16 mouse cellular contexts compared by ENCODE assay signal in genomic region chr1:41891730-41892129, GRCm38 (mm10).
A peak's percentile ranks its signal among the peaks of the same experiment; 100 is the strongest.
DNase-seq lines count a peak whose midpoint lies in the region; ATAC-seq and TF ChIP-seq lines count a peak whose summit lies in the region.
"Had no signal": no experiment of that assay in that cellular context is flagged by ENCODE, and none has a peak within 500 bp of the region (broad histone marks: within the 10 kb centered on the region; RNA-seq: fewer than 3 reads in every experiment).

No protein-coding gene starts in this region.

- peak overlapping the region; percentile 86 for H3K27ac ChIP-seq in forebrain, embryonic 12.5 days
- no peak overlapping the region for H3K27ac ChIP-seq in hindbrain, postnatal 0 days
- no peak overlapping the region for H3K27ac ChIP-seq in heart, embryonic 11.5 days (ENCODE audit: low read depth, low read length)
- H3K27ac ChIP-seq: embryonic facial prominence, embryonic 15.5 days; gastrocnemius, adult 2 months; heart, embryonic 10.5 days; lung, embryonic 15.5 days; neural tube, embryonic 13.5 days had no signal

- no peak; the same call in 1 of the 2 replicates for ATAC-seq in forebrain, embryonic 12.5 days (ENCODE audit: low FRiP score)
- ATAC-seq in hindbrain, postnatal 0 days = no peak
- no peak for ATAC-seq in heart, embryonic 11.5 days (replicated peaks; ENCODE audit: insufficient number of reproducible peaks, low FRiP score, low TSS enrichment)

- peak overlapping the region; percentile 15 for H3K4me2 ChIP-seq in forebrain, embryonic 12.5 days
- no peak overlapping the region for H3K4me2 ChIP-seq in hindbrain, postnatal 0 days (ENCODE audit: low read depth, low read length)
- no peak overlapping the region for H3K4me2 ChIP-seq in heart, embryonic 11.5 days
- H3K4me2 ChIP-seq: lung, embryonic 15.5 days had no signal

- no peak overlapping the region for H3K9ac ChIP-seq in forebrain, embryonic 12.5 days
- H3K9ac ChIP-seq in hindbrain, postnatal 0 days (replicated peaks; ENCODE audit: low read length) = no peak overlapping the region
- H3K9ac ChIP-seq in heart, embryonic 11.5 days (ENCODE audit: low read depth, low read length) = no peak overlapping the region
- H3K9ac ChIP-seq: embryonic facial prominence, embryonic 15.5 days; lung, embryonic 15.5 days had no signal

- H3K36me3 ChIP-seq in forebrain, embryonic 12.5 days (replicated peaks) = no peaks in the 10 kb centered on the region
- H3K36me3 ChIP-seq in hindbrain, postnatal 0 days (ENCODE audit: insufficient read depth, low read length) = no peaks in the 10 kb centered on the region
- H3K36me3 ChIP-seq in heart, embryonic 11.5 days (ENCODE audit: control insufficient read depth, insufficient read depth, low read length) = no peaks in the 10 kb centered on the region
- H3K36me3 ChIP-seq: embryonic facial prominence, embryonic 15.5 days; heart, embryonic 10.5 days; lung, embryonic 15.5 days; neural tube, embryonic 13.5 days had no signal

- no peaks in the 10 kb centered on the region for H3K27me3 ChIP-seq in forebrain, embryonic 12.5 days
- no peaks in the 10 kb centered on the region for H3K27me3 ChIP-seq in hindbrain, postnatal 0 days (ENCODE audit: insufficient read depth, low read length)
- no peaks in the 10 kb centered on the region for H3K27me3 ChIP-seq in heart, embryonic 11.5 days (ENCODE audit: control insufficient read depth, insufficient read depth, low read length)
- H3K27me3 ChIP-seq: embryonic facial prominence, embryonic 15.5 days; lung, embryonic 15.5 days; neural tube, embryonic 13.5 days had no signal

- peaks cover 46% of the 10 kb centered on the region for H3K4me1 ChIP-seq in forebrain, embryonic 12.5 days
- H3K4me1 ChIP-seq in hindbrain, postnatal 0 days (ENCODE audit: insufficient read depth, low read length) = no peaks in the 10 kb centered on the region
- no peaks in the 10 kb centered on the region for H3K4me1 ChIP-seq in heart, embryonic 11.5 days (ENCODE audit: control insufficient read depth, insufficient read depth, low read length)

- no peak overlapping the region for H3K4me3 ChIP-seq in forebrain, embryonic 12.5 days (replicated peaks)
- no peak overlapping the region for H3K4me3 ChIP-seq in hindbrain, postnatal 0 days (ENCODE audit: low read length)
- no peak overlapping the region for H3K4me3 ChIP-seq in heart, embryonic 11.5 days (ENCODE audit: low read depth, low read length)
- H3K4me3 ChIP-seq: embryonic facial prominence, embryonic 15.5 days; gastrocnemius, adult 2 months; heart, embryonic 10.5 days; lung, embryonic 15.5 days; neural tube, embryonic 13.5 days had no signal

- H3K9me3 ChIP-seq in forebrain, embryonic 12.5 days = no peaks in the 10 kb centered on the region
- H3K9me3 ChIP-seq in hindbrain, postnatal 0 days (ENCODE audit: low read length) = no peaks in the 10 kb centered on the region
- H3K9me3 ChIP-seq in heart, embryonic 11.5 days (replicated peaks; ENCODE audit: control insufficient read depth, low read length) = no peaks in the 10 kb centered on the region
- H3K9me3 ChIP-seq: embryonic facial prominence, embryonic 15.5 days; heart, embryonic 10.5 days; lung, embryonic 15.5 days; neural tube, embryonic 13.5 days had no signal

- DNase-seq in retina, postnatal 1 day = peak; percentile 4
- no peak for DNase-seq in retina, embryonic 14.5 days (ENCODE audit: low spot score)
- DNase-seq in hindbrain, postnatal 0 days (ENCODE audit: low spot score) = peak; percentile 10
- DNase-seq in urinary bladder, postnatal 4 days (ENCODE audit: low spot score in 2 of 2) = no peak
- no peak for DNase-seq in cerebellum, adult 18-20 months
- DNase-seq: cerebellum, adult 9-11 months; gastrocnemius, adult 2 months; kidney, postnatal 10 days; liver; thymus, postnatal 14 days had no signal

- no peak for TF ChIP-seq CTCF in hindbrain, postnatal 0 days (IDR thresholded peaks at IDR 0.05; ENCODE audit: low read depth)

- WGBS in forebrain, embryonic 12.5 days = 17% methylated on average over 11 of the region's 11 CpGs
- 52% methylated on average over 11 of the region's 11 CpGs for WGBS in hindbrain, postnatal 0 days
- WGBS in heart, embryonic 11.5 days (ENCODE audit: insufficient replicate concordance) = 83% methylated on average over 11 of the region's 11 CpGs

Comparison
In these comparisons a context has a peak if more than half of its experiments do, and no peak if none do; other contexts are left out.
1. DNase-seq: peak in retina, postnatal 1 day (single experiment) and hindbrain, postnatal 0 days (single experiment); none in retina, embryonic 14.5 days (single experiment), urinary bladder, postnatal 4 days (0 of 2) and cerebellum, adult 18-20 months (0 of 2).